Mouse (Mus musculus) lung, adult 2 months (tissue): ENCODE results near the gene Myo9a. TPM values are rescaled to one million over a fixed set of nuclear protein-coding genes. Genes with fewer than 3 reads are reported as not detected.
"Not testable (repeated sequence)": the region's sequence is repeated elsewhere in the genome, so short reads cannot be mapped to it uniquely, and the experiment has no call there.

ENCODE experiments used
- DNase-seq: peaks from one replicate; pipeline ENCODE4 v3.0.0; 2022
- H3K4me1 ChIP-seq: fragments of 200-500 bp; 2 replicates; pipeline ENCODE4 v1.6.1; 2011; ENCODE audit warnings: low read length; ENCODE audit not compliant: control insufficient read depth, insufficient read depth
- H3K4me3 ChIP-seq: fragments of 200-500 bp; replicated peaks from 2 replicates; pipeline ENCODE3; 2011; ENCODE audit warnings: low read depth, mild to moderate bottlenecking, control low read depth, low read length; ENCODE audit errors: extremely low read depth
- CTCF ChIP-seq: fragments of 200-500 bp; IDR thresholded peaks from 2 replicates; pipeline ENCODE4 v1.5.1; 2011; ENCODE audit warnings: mild to moderate bottlenecking, low read length, control low read depth; ENCODE audit not compliant: insufficient read depth
- POLR2A ChIP-seq: fragments of 200-500 bp; IDR thresholded peaks from 2 replicates; pipeline ENCODE4 v1.6.1; 2011; ENCODE audit warnings: low read depth, mild to moderate bottlenecking, control low read depth, low read length, borderline replicate concordance; ENCODE audit errors: extremely low read depth
- WGBS: fragments of 180-500 bp; shearing (Covaris S2); methylation state at CpG from one replicate; pipeline ENCODE4 v1.1.7; 2018; 5-methylcytosine and 5-hydroxymethylcytosine counted together
- polyA plus RNA-seq: library from polyadenylated mRNA; depleted of rRNA; stranded (reverse); fragments of >200 nt; gene quantifications from 2 replicates; pipeline ENCODE4 v1.2.3, GENCODE M21; 2012

Gene Myo9a
- polyA plus RNA-seq, 1 experiment: 5.2 TPM

DNA sequence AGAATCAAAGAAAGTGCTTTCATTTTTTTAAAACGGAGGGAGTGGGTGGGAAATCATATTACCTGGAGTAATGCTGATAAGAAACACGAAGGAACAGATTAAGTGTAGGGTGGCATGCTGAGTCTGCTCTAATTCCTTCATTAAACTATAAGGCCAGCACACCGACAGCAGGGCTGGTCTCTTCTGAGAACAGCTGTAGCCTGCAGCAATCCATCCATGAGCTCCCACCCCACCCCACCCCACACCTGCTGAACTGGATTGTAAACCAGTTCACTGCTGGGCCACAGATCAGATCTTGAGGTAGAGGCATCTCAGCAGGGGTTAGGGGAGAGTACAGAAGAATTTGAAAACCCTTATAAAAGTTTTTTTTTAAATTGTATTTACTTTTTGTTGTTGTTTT, 204.5 kb downstream of the Myo9a start:
- no peak for DNase-seq
- Histone ChIP-seq H3K4me1 (no peaks in the 10 kb centered on the region), H3K4me3 (no peak overlapping the region)
- 60% methylated on average over 3 of the region's 3 CpGs for WGBS
- TF ChIP-seq CTCF (no peak), POLR2A (no peak)

DNA sequence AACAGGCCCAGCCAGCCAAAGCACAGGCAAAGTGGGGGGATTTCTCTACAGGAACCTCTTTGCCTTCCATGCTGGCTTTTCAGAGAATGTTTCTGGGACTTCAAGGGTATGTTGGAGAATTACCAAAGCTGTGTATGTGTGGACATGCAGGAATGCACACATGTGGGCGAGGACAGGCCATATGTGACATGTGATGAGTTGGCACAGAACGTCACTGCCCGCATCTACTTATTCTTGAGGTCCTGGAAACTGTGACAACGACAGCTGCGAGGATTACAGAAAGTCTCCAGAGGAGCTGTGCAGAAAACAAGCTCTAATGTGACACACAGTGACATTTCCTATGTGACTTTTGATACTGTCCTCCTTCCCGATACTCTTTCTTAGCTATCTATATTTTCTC, 205.0 kb downstream of the Myo9a start:
- H3K4me1 ChIP-seq: no peaks in the 10 kb centered on the region
- DNase-seq: no peak
- H3K4me3 ChIP-seq: no peak overlapping the region
- WGBS: 69% methylated on average over 6 of the region's 6 CpGs
- no peak for TF ChIP-seq CTCF
- no peak for TF ChIP-seq POLR2A

DNA sequence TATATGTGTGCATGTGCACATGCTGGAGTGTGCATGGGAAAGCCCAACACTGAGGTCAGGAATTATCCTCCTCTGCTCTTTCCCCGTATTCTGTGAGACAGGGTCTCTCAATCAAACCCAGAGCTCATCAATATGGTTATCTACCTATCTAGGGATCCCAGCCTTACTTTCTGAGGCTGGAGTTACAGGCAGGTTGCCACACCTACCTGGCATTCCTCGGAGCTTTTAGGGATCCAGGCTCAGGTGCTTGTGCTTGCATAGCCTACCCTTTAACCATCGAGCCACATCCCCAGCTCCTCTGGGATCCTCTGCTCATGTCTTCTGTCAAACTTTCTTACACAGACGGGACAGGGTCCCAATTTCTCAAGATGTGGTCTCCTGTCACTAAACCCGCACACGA, 205.8 kb downstream of the Myo9a start:
- Histone ChIP-seq H3K4me1 (no peaks in the 10 kb centered on the region), H3K4me3 (no peak overlapping the region)
- DNase-seq: no peak
- WGBS: 41% methylated on average over 6 of the region's 6 CpGs
- TF ChIP-seq CTCF (no peak), POLR2A (no peak)

DNA sequence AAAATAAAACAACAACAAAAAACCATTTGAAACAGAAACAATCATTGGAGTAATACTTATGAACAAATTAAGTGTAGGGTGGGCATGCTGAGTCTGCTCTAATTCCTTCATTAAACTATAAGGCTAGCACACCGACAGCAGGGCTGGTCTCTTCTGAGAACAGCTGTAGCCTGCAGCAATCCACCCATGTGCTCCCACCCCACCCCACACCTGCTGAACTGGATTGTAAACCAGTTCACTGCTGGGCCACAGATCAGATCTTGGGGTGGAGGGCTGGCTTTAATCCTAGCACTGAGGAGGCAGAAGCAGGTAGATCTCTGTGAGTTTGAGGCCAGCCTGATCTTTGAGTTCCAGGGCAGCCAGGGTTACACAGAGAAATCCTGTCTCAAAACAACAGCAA, 207.4 kb downstream of the Myo9a start:
- 80% methylated on average over 1 of the region's 1 CpGs for WGBS
- H3K4me3 ChIP-seq, H3K4me1 ChIP-seq, DNase-seq: not testable (repeated sequence)

DNA sequence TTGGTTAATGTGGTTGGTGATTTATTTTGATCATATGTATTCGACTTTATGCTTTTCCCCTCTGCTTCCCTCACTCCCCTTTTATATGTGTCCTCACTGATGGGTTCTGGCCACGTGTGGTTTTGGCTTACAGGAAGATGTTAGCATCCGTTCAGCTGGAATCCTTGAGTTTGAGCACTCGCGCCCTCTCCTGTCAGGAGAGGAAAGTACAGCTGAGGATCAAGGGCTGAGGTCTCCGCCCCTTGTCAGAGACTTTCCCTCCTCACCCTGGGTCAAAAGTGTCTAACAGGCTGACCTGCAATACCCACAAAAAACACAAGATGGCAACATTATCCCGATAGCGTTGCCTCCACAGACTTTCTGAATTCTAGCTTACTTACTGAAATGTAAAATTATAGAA, 208.6 kb downstream of the Myo9a start:
- DNase-seq: peak; percentile 68
- Histone ChIP-seq H3K4me1 (no peaks in the 10 kb centered on the region), H3K4me3 (no peak overlapping the region)
- under 1% methylated on average over 8 of the region's 8 CpGs for WGBS
- TF ChIP-seq POLR2A (no peak), CTCF (peak; percentile 82)

DNA sequence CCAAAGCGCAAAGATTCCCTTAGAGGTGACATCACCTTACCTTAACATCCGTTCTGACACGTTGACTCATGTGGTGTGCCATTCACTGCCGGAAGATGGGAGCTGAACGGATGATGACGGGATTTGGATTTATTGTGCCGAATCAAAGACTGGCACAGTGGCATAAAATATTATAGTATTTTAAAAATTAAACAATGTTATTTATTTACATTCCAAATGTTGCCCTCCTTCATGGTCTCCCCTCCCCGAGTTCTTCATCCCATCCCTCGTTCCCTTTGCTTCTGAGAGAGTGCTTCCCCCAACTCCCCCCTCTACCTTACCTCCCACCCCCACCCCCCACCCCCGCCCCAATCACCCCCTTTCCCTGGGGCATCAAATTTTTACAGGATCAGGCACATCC, 209.9 kb downstream of the Myo9a start, which contains the start of gene Nr2e3:
Gene Nr2e3 (minus strand): TSS at position 101 of the 400 bp plus-strand sequence.
- Histone ChIP-seq H3K4me1 (no peaks in the 10 kb centered on the region), H3K4me3 (no peak within 1 kb of the TSS)
- WGBS: 84% methylated on average over 10 of the region's 10 CpGs

DNA sequence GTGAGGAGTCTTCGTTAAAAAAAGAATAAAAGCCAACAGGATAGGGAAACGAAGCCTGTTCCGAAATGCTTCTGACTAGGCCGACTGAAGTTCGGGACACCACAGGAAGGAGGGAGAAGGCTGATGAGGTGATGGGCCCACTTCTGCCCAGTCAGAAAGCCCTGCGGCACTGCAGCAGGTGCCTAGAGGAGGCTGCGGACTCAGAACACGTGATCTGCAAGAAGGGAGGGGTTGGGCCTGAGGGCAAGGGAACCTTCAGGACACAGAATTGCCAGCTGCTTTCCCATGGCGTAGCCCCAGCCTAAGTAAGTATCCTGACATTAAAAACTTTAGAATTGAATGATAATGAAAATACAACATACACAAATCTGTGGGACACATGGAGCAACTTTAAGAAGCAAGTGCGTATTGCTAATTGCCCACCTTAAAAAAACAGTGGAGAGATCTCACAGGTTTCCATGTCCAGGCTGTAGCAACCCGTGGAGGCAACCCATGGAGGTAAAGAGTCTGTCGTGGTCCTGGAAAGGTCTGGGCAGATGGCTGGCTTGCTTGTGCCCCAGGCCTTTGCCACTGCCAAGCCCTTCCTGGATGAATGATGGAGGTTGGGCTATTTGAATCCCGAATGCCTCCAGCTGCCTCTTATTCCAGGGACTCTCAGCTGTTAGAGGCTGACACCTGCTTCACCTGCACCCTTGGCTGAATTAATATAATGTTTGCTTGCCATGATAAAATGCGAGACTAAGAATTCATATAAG, 210.7 kb downstream of the Myo9a start:
- DNase-seq: no peak
- 72% methylated on average over 14 of the region's 14 CpGs for WGBS
- Histone ChIP-seq H3K4me1 (no peaks in the 10 kb centered on the region), H3K4me3 (no peak overlapping the region)
- TF ChIP-seq CTCF (no peak), POLR2A (no peak)

More for the DNA sequence above, 209.9 kb downstream of the Myo9a start, which contains the start of gene Nr2e3:
- TF ChIP-seq CTCF: no peak
- no peak for TF ChIP-seq POLR2A
- no peak for DNase-seq

DNA sequence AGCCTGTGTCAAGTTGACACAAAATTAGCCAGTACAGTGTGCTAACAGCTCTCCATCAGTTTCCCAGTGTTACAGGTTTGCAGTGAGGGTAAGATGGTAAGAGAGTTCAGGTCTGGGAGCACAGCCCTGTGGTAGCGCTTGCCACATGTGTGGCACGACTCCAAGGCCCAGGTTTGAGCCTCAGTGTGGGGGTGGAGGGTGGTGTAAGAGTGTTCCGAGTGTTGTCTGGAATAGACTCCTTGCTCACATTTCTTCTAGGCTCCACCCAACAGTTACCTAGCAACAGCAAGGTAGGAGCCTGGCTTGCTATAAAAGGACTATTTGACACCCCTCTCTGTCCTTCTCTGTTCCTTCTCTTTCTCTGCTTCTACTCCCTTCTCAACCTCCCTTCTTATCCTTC, 213.7 kb downstream of the Myo9a start:
- TF ChIP-seq POLR2A: no peak
- TF ChIP-seq CTCF: no peak
- no peak overlapping the region for H3K4me3 ChIP-seq
- no peaks in the 10 kb centered on the region for H3K4me1 ChIP-seq
- 40% methylated on average over 3 of the region's 3 CpGs for WGBS
- peak; percentile 42 for DNase-seq

DNA sequence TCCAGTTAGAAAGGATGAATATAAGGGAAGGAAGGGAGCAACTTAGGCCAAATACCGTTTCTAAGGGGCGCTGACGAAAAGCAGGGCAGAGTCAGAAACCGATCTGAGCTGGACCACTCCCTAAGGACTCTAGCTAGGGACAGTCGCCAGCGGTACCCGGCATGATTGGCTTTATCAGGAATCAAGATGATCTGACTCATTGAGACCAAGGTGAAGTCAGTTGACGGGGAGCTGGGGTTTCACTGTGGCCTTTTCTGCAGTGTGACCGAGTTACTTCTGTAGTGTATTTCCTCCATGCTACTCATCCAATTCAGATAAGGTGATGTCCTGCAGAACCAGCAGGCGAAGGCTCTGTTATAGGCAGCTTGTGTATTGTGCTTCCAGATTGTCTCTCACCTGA, 214.3 kb downstream of the Myo9a start:
- WGBS: 64% methylated on average over 10 of the region's 10 CpGs
- TF ChIP-seq POLR2A (no peak), CTCF (no peak)
- Histone ChIP-seq H3K4me1 (no peaks in the 10 kb centered on the region), H3K4me3 (no peak overlapping the region)
- DNase-seq: no peak

DNA sequence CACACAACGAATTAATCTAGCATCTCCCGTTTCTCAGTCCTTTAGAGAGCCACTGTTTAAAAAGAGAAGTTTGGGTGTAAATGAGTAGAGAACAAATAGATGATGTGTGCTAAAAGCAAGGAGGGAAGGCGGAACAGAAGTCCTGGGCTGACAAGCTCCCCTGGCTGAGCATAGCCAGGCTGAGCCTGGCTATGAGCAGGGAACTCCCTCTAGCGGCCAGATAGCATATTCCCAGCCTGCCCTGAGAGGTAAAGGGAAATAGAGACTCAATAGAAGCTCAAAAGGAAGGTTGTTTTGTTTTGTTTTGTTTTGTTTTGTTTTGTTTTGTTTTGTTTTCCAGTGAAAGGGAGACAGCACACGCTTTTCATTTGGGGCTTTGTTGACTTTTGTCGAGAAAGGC, 218.7 kb downstream of the Myo9a start:
- H3K4me1 ChIP-seq: no peaks in the 10 kb centered on the region
- H3K4me3 ChIP-seq: no peak overlapping the region
- peak; percentile 24 for DNase-seq
- TF ChIP-seq POLR2A (no peak), CTCF (peak; percentile 90)
- 23% methylated on average over 6 of the region's 6 CpGs for WGBS
